ENCODE assay signal across 18 mouse cellular contexts in the genomic region with DNA sequence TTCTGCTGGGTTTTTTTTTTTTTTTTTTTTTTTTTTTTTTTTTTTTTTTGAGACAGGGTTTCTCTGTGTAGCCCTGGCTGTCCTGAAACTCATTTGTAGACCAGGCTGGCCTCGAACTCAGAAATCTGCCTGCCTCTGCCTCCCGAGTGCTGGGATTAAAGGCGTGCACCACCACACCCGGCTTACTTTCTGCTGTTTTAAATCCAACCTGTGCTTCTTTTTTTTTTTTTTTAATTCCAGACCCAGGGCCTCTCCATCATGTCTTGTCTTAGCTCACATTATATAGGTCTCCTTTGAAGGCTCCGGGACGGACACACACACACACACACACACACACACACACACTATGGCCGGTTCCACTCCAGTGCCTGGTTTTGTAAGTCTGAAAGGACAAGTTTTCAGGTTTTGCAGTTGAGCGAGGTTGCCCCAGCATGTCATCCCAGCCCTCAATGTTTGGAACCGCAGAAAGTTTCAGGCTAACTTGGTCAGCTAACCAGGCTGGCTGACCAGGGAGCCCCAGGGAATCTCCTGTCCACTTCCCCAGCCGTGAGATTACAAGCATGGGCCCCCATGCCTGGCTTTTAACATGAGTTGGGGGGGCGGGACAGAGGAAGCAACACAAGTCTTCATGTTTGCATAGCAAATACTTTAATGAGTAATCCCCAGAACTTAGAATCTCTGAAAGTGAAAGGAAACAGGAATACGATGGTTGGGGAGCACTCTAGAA. TPM values are rescaled to one million over a fixed set of nuclear protein-coding genes. Genes with fewer than 3 reads are reported as not detected.
DNase-seq lines count a peak whose midpoint lies in the region; ATAC-seq and TF ChIP-seq lines count a peak whose summit lies in the region.
"Had no signal": no experiment of that assay in that cellular context is flagged by ENCODE, and none has a peak within 500 bp of the region (broad histone marks: within the 10 kb centered on the region; RNA-seq: fewer than 3 reads in every experiment).

No protein-coding gene starts in this region.

- H3K9me3 ChIP-seq in heart, embryonic 16.5 days (replicated peaks; ENCODE audit: control insufficient read depth, low read length): peaks cover 3% of the 10 kb centered on the region; the same call in 1 of the 2 replicates
- H3K9me3 ChIP-seq in midbrain, embryonic 10.5 days (replicated peaks): no peaks in the 10 kb centered on the region; the same call in 1 of the 2 replicates
- H3K9me3 ChIP-seq in midbrain, embryonic 11.5 days (ENCODE audit: control insufficient read depth, low read length): no peaks in the 10 kb centered on the region; the same call in 1 of the 2 replicates
- no peaks in the 10 kb centered on the region; the same call in 1 of the 2 replicates for H3K9me3 ChIP-seq in liver, embryonic 13.5 days (replicated peaks)
- H3K9me3 ChIP-seq in stomach, postnatal 0 days (ENCODE audit: control insufficient read depth, low read length): no peaks in the 10 kb centered on the region
- H3K9me3 ChIP-seq in hindbrain, embryonic 16.5 days (ENCODE audit: control insufficient read depth, low read length): no peaks in the 10 kb centered on the region
- H3K9me3 ChIP-seq: forebrain, embryonic 12.5 days; neural tube, embryonic 12.5 days had no signal

- H3K27me3 ChIP-seq in heart, embryonic 16.5 days (ENCODE audit: control insufficient read depth, insufficient read depth, low read length): no peaks in the 10 kb centered on the region
- H3K27me3 ChIP-seq in midbrain, embryonic 10.5 days (ENCODE audit: low read depth, poor library complexity, severe bottlenecking): no peaks in the 10 kb centered on the region
- no peaks in the 10 kb centered on the region for H3K27me3 ChIP-seq in midbrain, embryonic 11.5 days (ENCODE audit: control insufficient read depth, insufficient read depth, low read length)
- H3K27me3 ChIP-seq in liver, embryonic 13.5 days: no peaks in the 10 kb centered on the region
- H3K27me3 ChIP-seq in stomach, postnatal 0 days (ENCODE audit: control insufficient read depth, insufficient read depth, low read length): no peaks in the 10 kb centered on the region
- H3K27me3 ChIP-seq in hindbrain, embryonic 16.5 days (replicated peaks; ENCODE audit: control insufficient read depth, insufficient read depth, low read length): no peaks in the 10 kb centered on the region
- H3K27me3 ChIP-seq: forebrain, embryonic 12.5 days; neural tube, embryonic 12.5 days had no signal

- H3K9ac ChIP-seq in heart, embryonic 16.5 days (ENCODE audit: low read length): no peak overlapping the region
- H3K9ac ChIP-seq in midbrain, embryonic 11.5 days (ENCODE audit: low read length): no peak overlapping the region
- no peak overlapping the region for H3K9ac ChIP-seq in liver, embryonic 13.5 days
- H3K9ac ChIP-seq in stomach, postnatal 0 days (ENCODE audit: low read length): no peak overlapping the region; the same call in 1 of the 2 replicates
- no peak overlapping the region for H3K9ac ChIP-seq in hindbrain, embryonic 16.5 days (ENCODE audit: low read depth, low read length)
- H3K9ac ChIP-seq: forebrain, embryonic 12.5 days; hindbrain, embryonic 14.5 days; neural tube, embryonic 12.5 days had no signal

- peaks cover 8% of the 10 kb centered on the region; the same call in 1 of the 2 replicates for H3K4me1 ChIP-seq in heart, embryonic 16.5 days (ENCODE audit: control insufficient read depth, insufficient read depth, low read length)
- peaks cover 13% of the 10 kb centered on the region for H3K4me1 ChIP-seq in midbrain, embryonic 10.5 days
- no peaks in the 10 kb centered on the region; the same call in 1 of the 2 replicates for H3K4me1 ChIP-seq in midbrain, embryonic 11.5 days (ENCODE audit: control insufficient read depth, insufficient read depth, low read length)
- peaks cover 21% of the 10 kb centered on the region for H3K4me1 ChIP-seq in liver, embryonic 13.5 days (replicated peaks)
- H3K4me1 ChIP-seq in stomach, postnatal 0 days (replicated peaks; ENCODE audit: control insufficient read depth, insufficient read depth): no peaks in the 10 kb centered on the region
- H3K4me1 ChIP-seq in hindbrain, embryonic 16.5 days (ENCODE audit: control insufficient read depth, insufficient read depth, low read depth, low read length): no peaks in the 10 kb centered on the region; the same call in 1 of the 2 replicates
- H3K4me1 ChIP-seq: neural tube, embryonic 12.5 days had no signal

- H3K36me3 ChIP-seq in heart, embryonic 16.5 days (ENCODE audit: control insufficient read depth, insufficient read depth): no peaks in the 10 kb centered on the region
- no peaks in the 10 kb centered on the region for H3K36me3 ChIP-seq in midbrain, embryonic 10.5 days
- no peaks in the 10 kb centered on the region for H3K36me3 ChIP-seq in midbrain, embryonic 11.5 days (ENCODE audit: control insufficient read depth, insufficient read depth, low read length)
- H3K36me3 ChIP-seq in liver, embryonic 13.5 days: no peaks in the 10 kb centered on the region
- H3K36me3 ChIP-seq in stomach, postnatal 0 days (ENCODE audit: control insufficient read depth, insufficient read depth, low read length): no peaks in the 10 kb centered on the region
- H3K36me3 ChIP-seq in hindbrain, embryonic 16.5 days (ENCODE audit: control insufficient read depth, insufficient read depth, low read length): no peaks in the 10 kb centered on the region
- H3K36me3 ChIP-seq: forebrain, embryonic 12.5 days; neural tube, embryonic 12.5 days had no signal

- no peak for ATAC-seq in heart, embryonic 16.5 days (replicated peaks; ENCODE audit: extremely low read depth, insufficient read depth, low FRiP score)
- ATAC-seq in midbrain, embryonic 11.5 days (ENCODE audit: low FRiP score): no peak
- 0 out of 2 replicates have a peak, but pooled peaks have one; percentile 5 for ATAC-seq in liver, embryonic 13.5 days (ENCODE audit: low read depth)
- ATAC-seq in stomach, postnatal 0 days (ENCODE audit: low FRiP score, low TSS enrichment): no peak
- ATAC-seq in hindbrain, embryonic 16.5 days: no peak
- ATAC-seq: intestine, postnatal 0 days; midbrain, embryonic 16.5 days had no signal

- no peak for TF ChIP-seq CTCF in stomach, postnatal 0 days (IDR thresholded peaks at IDR 0.05; ENCODE audit: low read depth)

- no peak overlapping the region for H3K4me3 ChIP-seq in heart, embryonic 16.5 days (ENCODE audit: low read length)
- no peak overlapping the region for H3K4me3 ChIP-seq in midbrain, embryonic 10.5 days
- H3K4me3 ChIP-seq in midbrain, embryonic 11.5 days (ENCODE audit: low read depth, low read length): no peak overlapping the region
- H3K4me3 ChIP-seq in liver, embryonic 13.5 days (replicated peaks): no peak overlapping the region
- no peak overlapping the region for H3K4me3 ChIP-seq in stomach, postnatal 0 days (ENCODE audit: low read depth, low read length)
- no peak overlapping the region for H3K4me3 ChIP-seq in hindbrain, embryonic 16.5 days (ENCODE audit: low read length)
- H3K4me3 ChIP-seq: forebrain, embryonic 12.5 days; neural tube, embryonic 12.5 days had no signal

- no peak for TF ChIP-seq EP300 in stomach, postnatal 0 days (optimal IDR thresholded peaks at IDR 0.05)

- no peak for DNase-seq in heart, adult 9 months (ENCODE audit: low spot score in 2 of 2)
- DNase-seq in midbrain, embryonic 10.5 days (ENCODE audit: low spot score): no peak
- no peak for DNase-seq in midbrain, embryonic 11.5 days (ENCODE audit: low spot score, missing footprints)
- no peak for DNase-seq in liver, embryonic 13.5 days
- DNase-seq in stomach, postnatal 0 days (ENCODE audit: low spot score): no peak
- DNase-seq in thymus, postnatal 14 days: no peak
- DNase-seq: adrenal gland, postnatal 10 days; cerebellum, adult 9-10 months; embryo, embryonic 11 days; gastrocnemius, postnatal 36 days; kidney, postnatal 10 days had no signal

- H3K27ac ChIP-seq in heart, embryonic 16.5 days (ENCODE audit: low read length): peak overlapping the region; percentile 46
- H3K27ac ChIP-seq in midbrain, embryonic 10.5 days (replicated peaks): 0 out of 2 replicates have a peak overlapping the region, but pooled peaks have one; percentile 13
- no peak overlapping the region for H3K27ac ChIP-seq in midbrain, embryonic 11.5 days (ENCODE audit: low read depth, low read length)
- peak overlapping the region; percentile 45; the same call in 1 of the 2 replicates for H3K27ac ChIP-seq in liver, embryonic 13.5 days
- 0 out of 2 replicates have a peak overlapping the region, but pooled peaks have one; percentile 13 for H3K27ac ChIP-seq in stomach, postnatal 0 days (replicated peaks)
- H3K27ac ChIP-seq in hindbrain, embryonic 16.5 days (ENCODE audit: low read depth, low read length): no peak overlapping the region
- H3K27ac ChIP-seq: forebrain, embryonic 12.5 days; hindbrain, embryonic 14.5 days; neural tube, embryonic 12.5 days had no signal

- H3K4me2 ChIP-seq in heart, embryonic 16.5 days (ENCODE audit: low read depth, low read length): peak overlapping the region; percentile 45
- H3K4me2 ChIP-seq in midbrain, embryonic 11.5 days: no peak overlapping the region
- peak overlapping the region; percentile 38 for H3K4me2 ChIP-seq in liver, embryonic 13.5 days
- no peak overlapping the region for H3K4me2 ChIP-seq in stomach, postnatal 0 days (replicated peaks; ENCODE audit: low read depth)
- no peak overlapping the region for H3K4me2 ChIP-seq in hindbrain, embryonic 16.5 days (ENCODE audit: low read length)
- H3K4me2 ChIP-seq: forebrain, embryonic 12.5 days; hindbrain, embryonic 14.5 days; neural tube, embryonic 12.5 days had no signal

- WGBS in heart, embryonic 16.5 days: 68% methylated on average over 12 of the region's 12 CpGs
- 80% methylated on average over 12 of the region's 12 CpGs for WGBS in midbrain, embryonic 10.5 days
- WGBS in midbrain, embryonic 11.5 days: 78% methylated on average over 12 of the region's 12 CpGs
- WGBS in liver, embryonic 13.5 days (ENCODE audit: insufficient replicate concordance): 51% methylated on average over 12 of the region's 12 CpGs
- 71% methylated on average over 12 of the region's 12 CpGs for WGBS in stomach, postnatal 0 days
- 80% methylated on average over 12 of the region's 12 CpGs for WGBS in hindbrain, embryonic 16.5 days

RNA-seq across cellular contexts. Expression of gene Scarb1, which starts 16.8 kb away (rescaled TPM):
- 72.9 and 75.5 TPM in 2 replicates for polyA plus RNA-seq in heart, embryonic 16.5 days (2015; fragmentation: Nextera tagmentation; extraction: Ambion mirVana)
- polyA plus RNA-seq in midbrain, embryonic 10.5 days (2016; fragmentation: Nextera tagmentation; extraction: Ambion mirVana): 48.1 and 52.3 TPM in 2 replicates
- polyA plus RNA-seq in midbrain, embryonic 11.5 days (2014; fragmentation: Nextera tagmentation; extraction: Ambion mirVana): 26.0 and 26.5 TPM in 2 replicates
- polyA plus RNA-seq in liver, embryonic 13.5 days (2015; fragmentation: Nextera tagmentation; extraction: Ambion mirVana): 66.1 and 76.3 TPM in 2 replicates
- 30.1 and 31.8 TPM in 2 replicates for polyA plus RNA-seq in stomach, postnatal 0 days (2015; fragmentation: Nextera tagmentation; extraction: Ambion mirVana)
- 55.3 and 62.6 TPM in 2 replicates for polyA plus RNA-seq in hindbrain, embryonic 16.5 days (2015; fragmentation: Nextera tagmentation; extraction: Ambion mirVana)

RNA-seq across cellular contexts. Expression of gene Gm10382, which starts 31.4 kb away (rescaled TPM):
- polyA plus RNA-seq in heart, embryonic 16.5 days (2015; fragmentation: Nextera tagmentation; extraction: Ambion mirVana): 0.27 and 0.30 TPM in 2 replicates
- polyA plus RNA-seq in midbrain, embryonic 10.5 days (2016; fragmentation: Nextera tagmentation; extraction: Ambion mirVana): 0.56 and 0.57 TPM in 2 replicates
- 0.12 and 0.29 TPM in 2 replicates for polyA plus RNA-seq in midbrain, embryonic 11.5 days (2014; fragmentation: Nextera tagmentation; extraction: Ambion mirVana)
- 0.10 and 0.21 TPM in 2 replicates for polyA plus RNA-seq in liver, embryonic 13.5 days (2015; fragmentation: Nextera tagmentation; extraction: Ambion mirVana)
- polyA plus RNA-seq in stomach, postnatal 0 days (2015; fragmentation: Nextera tagmentation; extraction: Ambion mirVana): 0.51 and 0.56 TPM in 2 replicates
- 0.45 and 0.55 TPM in 2 replicates for polyA plus RNA-seq in hindbrain, embryonic 16.5 days (2015; fragmentation: Nextera tagmentation; extraction: Ambion mirVana)

RNA-seq across cellular contexts. Expression of gene Ubc, which starts 32.3 kb away (rescaled TPM):
- 928 and 945 TPM in 2 replicates for polyA plus RNA-seq in heart, embryonic 16.5 days (2015; fragmentation: Nextera tagmentation; extraction: Ambion mirVana)
- polyA plus RNA-seq in midbrain, embryonic 10.5 days (2016; fragmentation: Nextera tagmentation; extraction: Ambion mirVana): 957 and 1,129 TPM in 2 replicates
- 1,030 and 1,101 TPM in 2 replicates for polyA plus RNA-seq in midbrain, embryonic 11.5 days (2014; fragmentation: Nextera tagmentation; extraction: Ambion mirVana)
- 517 and 564 TPM in 2 replicates for polyA plus RNA-seq in liver, embryonic 13.5 days (2015; fragmentation: Nextera tagmentation; extraction: Ambion mirVana)
- polyA plus RNA-seq in stomach, postnatal 0 days (2015; fragmentation: Nextera tagmentation; extraction: Ambion mirVana): 537 and 549 TPM in 2 replicates
- polyA plus RNA-seq in hindbrain, embryonic 16.5 days (2015; fragmentation: Nextera tagmentation; extraction: Ambion mirVana): 1,508 and 1,522 TPM in 2 replicates

Comparison
In these comparisons a context has a peak if more than half of its experiments do, and no peak if none do; other contexts are left out.
1. H3K27ac ChIP-seq: peak in heart, embryonic 16.5 days (single experiment), midbrain, embryonic 10.5 days (single experiment), liver, embryonic 13.5 days (single experiment) and stomach, postnatal 0 days (single experiment); none in midbrain, embryonic 11.5 days (single experiment) and hindbrain, embryonic 16.5 days (single experiment).
2. H3K4me2 ChIP-seq: peak in heart, embryonic 16.5 days (single experiment) and liver, embryonic 13.5 days (single experiment); none in midbrain, embryonic 11.5 days (single experiment), stomach, postnatal 0 days (single experiment) and hindbrain, embryonic 16.5 days (single experiment).